Mouse (Mus musculus) brain, embryonic 14.5 days (tissue): Measurements from ENCODE around the gene Dapp1.

ENCODE experiments used
- CTCF ChIP-seq: fragments of 200-500 bp; IDR thresholded peaks from 2 replicates; pipeline ENCODE4 v1.5.1; 2012; ENCODE audit warnings: inconsistent platforms, mild to moderate bottlenecking, moderate library complexity, borderline replicate concordance; ENCODE audit not compliant: insufficient read depth, insufficient read length; ENCODE audit errors: extremely low read depth
- POLR2A ChIP-seq: fragments of 200-500 bp; IDR thresholded peaks from 2 replicates; pipeline ENCODE4 v1.6.1; 2012; ENCODE audit warnings: mild to moderate bottlenecking, inconsistent platforms, borderline replicate concordance; ENCODE audit not compliant: poor library complexity, insufficient read depth, insufficient read length, severe bottlenecking; ENCODE audit errors: extremely low read depth

GRCm38 (mm10) chr3:137954256-137954916 is 27.0 kb downstream of the Dapp1 start:
- no peak for TF ChIP-seq POLR2A
- TF ChIP-seq CTCF = no peak
